Mouse (Mus musculus): ENCODE measurements around the gene Serpinb12.
A peak's percentile ranks its signal among the peaks of the same experiment; 100 is the strongest.
"Not testable (repeated sequence)": the region's sequence is repeated elsewhere in the genome, so short reads cannot be mapped to it uniquely, and the experiment has no call there.

The Serpinb12 gene

DNA sequence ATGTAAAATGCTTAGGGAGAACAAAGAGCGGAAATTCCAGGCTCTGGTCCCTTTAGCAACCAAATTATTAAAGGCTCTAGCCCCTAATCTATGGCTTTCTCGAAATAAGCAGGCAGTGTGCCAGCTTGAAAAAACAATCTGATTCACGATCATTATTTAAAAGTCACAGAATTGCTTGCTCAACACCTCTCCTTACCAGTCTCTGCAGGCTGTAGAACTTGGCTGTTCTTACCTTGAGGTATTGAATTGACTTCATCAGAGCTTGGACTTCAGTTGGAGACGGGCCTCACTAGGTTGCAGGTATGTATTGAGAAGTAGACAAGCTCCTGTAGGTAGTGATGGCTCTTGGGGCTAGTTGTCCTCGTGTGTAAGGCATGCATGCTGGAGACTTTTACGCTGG lies at the start of gene Serpinb12:
Gene Serpinb12, plus strand, starts transcription at position 185 of the 400 bp plus-strand sequence.
- no peak for DNase-seq

GRCm38 (mm10) chr1:106895142-106895541 lies 39.1 kb upstream of the Serpinb12 start:
- DNase-seq: not testable (repeated sequence)

- peak; percentile 37 to 49 for DNase-seq
These were observed 32.8 kb upstream of the Serpinb12 start for GRCm38 (mm10) chr1:106901406-106901805.

GRCm38 (mm10) chr1:106931954-106932353 lies 2.3 kb upstream of the Serpinb12 start:
- no peak for DNase-seq

DNA sequence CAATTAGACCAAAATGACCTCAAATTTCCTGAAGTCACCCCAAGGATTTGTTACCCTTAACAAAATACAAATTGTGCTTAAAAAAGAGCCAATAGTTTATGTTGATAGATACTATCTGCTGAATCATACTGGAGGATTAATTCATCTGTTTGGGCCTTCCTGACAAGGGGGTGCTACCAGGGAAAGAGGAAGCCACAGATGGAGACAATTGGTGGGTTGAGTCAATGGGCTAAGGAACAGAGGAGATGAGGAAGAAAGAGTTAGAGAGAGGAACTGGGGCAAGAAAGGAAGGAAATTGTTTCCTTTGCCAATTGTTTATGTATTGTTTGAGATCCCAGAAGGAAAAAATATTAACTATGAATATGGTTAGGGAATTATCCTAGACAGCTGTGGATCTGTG lies 591 bp upstream of the Serpinb12 start:
- DNase-seq: no peak

GRCm38 (mm10) chr1:106947217-106947616 lies 13.0 kb downstream of the Serpinb12 start:
- no peak for DNase-seq

DNA sequence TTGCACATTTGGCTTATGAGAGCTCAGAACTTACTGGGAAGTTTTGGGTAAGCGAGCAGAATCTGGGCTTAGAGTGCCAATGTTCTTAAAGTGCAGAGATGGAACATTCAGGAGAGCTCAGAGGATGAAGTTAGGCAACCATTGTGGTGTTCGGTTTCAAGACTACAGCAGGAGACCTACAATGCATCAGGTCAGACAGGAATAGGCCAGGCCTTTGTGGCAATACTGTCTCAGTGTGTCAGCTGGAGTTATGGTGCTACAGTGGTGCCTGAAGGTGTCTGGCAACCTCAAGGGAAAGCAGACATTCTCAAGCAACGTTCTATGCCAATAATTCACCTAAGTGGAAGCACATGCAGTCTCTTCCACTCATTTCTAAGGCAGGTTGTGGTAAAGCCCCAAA lies 25.7 kb downstream of the Serpinb12 start:
- DNase-seq: no peak

DNA sequence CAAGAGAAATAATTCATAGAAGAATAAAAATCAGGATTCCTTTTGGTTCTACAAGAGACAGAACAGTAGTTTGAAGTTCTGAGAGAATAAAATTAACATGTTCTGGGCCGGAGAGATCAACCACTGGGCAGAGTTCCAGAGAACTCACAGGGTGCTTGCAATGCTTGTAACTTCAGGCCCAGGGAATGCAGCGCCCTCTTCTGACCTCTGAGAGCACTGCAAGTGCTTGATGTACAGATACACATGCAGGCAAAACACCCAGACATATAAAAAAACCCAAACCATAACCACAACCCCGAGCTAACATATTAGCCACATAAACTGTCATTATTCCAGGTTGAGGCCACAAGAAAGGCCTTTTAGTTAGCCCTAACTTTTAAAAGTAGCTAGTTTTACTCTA lies 26.8 kb downstream of the Serpinb12 start:
- peak; percentile 46 to 49 for DNase-seq

- no peak for DNase-seq
These were observed 46.4 kb downstream of the Serpinb12 start, which contains the start of gene Serpinb13 for GRCm38 (mm10) chr1:106980684-106981083. Serpinb13 (plus strand) TSS chr1:106980984.

DNA sequence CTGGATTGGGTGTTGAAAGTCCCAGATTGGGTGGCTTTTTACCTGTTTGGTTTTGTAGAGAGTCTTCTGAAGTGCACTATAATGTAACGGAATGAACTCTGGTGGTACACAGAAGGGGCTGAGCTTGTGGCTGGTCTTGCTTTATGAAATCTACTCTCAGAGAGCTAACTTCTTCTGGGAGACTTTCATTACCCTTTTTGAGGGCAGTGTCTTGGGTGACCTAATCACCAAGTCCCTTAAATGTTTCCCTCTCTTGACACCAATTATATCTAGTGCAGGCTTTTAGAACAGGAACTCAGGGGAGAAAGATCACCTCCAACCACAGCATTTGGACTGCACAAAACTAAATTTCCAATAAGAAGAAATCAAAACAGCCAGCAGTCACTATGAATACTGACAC lies 48.8 kb downstream of the Serpinb12 start:
- no peak for DNase-seq

- no peak for DNase-seq
These were observed 49.6 kb downstream of the Serpinb12 start for GRCm38 (mm10) chr1:106983865-106984264.

- peak; percentile 24 to 59 for DNase-seq
These were observed 66.2 kb downstream of the Serpinb12 start for GRCm38 (mm10) chr1:107000424-107000823.

GRCm38 (mm10) chr1:107001754-107002153 lies 67.5 kb downstream of the Serpinb12 start:
- DNase-seq: no peak

GRCm38 (mm10) chr1:107006316-107006715 lies 72.1 kb downstream of the Serpinb12 start:
- DNase-seq: no peak
